Mouse (Mus musculus): Measurements from ENCODE around the gene Wfdc5.

DNA sequence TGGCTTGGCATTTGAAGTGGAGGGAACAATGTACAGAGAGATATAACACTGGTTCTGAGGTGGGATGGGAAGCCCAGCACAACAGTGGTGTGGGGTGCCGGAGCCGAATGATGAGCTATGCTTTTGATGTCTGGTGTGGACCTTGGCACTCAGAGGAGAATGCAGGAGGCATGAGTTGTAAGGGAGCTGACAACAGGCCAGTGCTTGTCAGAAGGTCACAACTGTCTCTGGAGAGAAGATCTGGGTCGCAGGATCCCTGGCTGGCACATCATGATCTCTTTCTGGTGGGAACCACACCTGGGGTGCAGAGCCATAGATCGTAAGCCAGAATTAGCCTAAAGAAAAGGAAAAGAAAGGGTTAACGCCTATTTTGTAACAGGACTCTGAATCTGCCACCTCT is 4.7 kb downstream of the Wfdc5 start:
- TF ChIP-seq CTCF (conservative IDR thresholded peaks at IDR 0.05; ENCODE audit: insufficient read depth, insufficient read length, low read depth, low read length), result no peak
- no peak for TF ChIP-seq POLR2A (IDR thresholded peaks at IDR 0.05; ENCODE audit: low read depth, low read length)
